Mouse (Mus musculus) frontal cortex, adult (tissue): ENCODE results near the gene Gprc5a.

Experiments used
- ATAC-seq: cut with Nextera tagmentation; 2 replicates; pipeline ENCODE4 v1.9.2; 2017; ENCODE audit warnings: mild to moderate bottlenecking, moderate library complexity, mixed read lengths; ENCODE audit not compliant: low TSS enrichment

The Gprc5a gene

DNA sequence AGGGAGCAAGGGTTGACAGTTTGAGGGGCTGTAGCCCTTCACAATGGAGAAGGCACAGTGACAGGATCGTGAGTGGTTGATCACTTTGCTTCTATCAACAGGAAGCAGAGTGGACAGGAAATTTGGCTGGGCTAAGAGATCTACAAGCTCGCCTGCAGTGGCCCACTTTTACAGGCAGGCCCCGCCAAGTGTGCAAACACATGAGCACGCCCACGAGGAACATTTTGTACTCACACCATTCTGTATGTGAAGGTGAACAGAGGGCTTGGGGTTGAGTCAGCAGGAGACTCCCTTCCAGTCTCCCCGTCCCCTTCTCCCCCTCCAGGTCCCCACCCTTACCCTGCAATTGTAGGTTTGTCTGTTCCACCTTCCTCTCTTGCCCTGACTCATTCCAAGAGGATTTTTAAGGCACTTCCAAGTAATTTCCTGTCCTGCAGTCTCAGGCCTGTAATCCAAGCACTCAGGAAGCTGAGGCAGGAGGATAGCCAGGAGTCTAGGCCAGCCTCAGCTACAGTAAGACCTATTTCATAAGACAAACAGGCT is 9.0 kb downstream of the Gprc5a start:
- ATAC-seq = no peak

DNA sequence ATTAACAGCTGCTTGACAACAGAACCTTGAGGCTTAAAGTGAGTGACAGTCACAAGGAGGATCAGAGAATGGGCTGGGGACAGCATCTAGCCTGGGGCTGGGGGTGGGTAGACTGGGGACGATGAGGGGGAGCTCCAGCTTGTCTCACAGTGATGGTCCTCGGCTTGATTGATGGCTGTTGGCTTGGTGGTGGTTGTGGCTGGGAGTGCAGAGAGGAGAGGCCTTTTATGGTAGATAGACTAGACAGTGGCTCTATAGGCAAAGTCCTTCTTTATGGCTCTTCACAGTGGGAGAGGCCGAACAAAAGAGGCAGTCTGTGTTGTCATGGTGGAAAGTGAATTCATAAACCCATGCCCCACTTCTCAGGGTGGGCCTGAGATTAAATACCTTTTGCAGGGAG is 10.8 kb downstream of the Gprc5a start:
- no peak for ATAC-seq

- no peak for ATAC-seq
Measured at GRCm38 (mm10) chr6:135078420-135078819, 13.0 kb downstream of the Gprc5a start.

DNA sequence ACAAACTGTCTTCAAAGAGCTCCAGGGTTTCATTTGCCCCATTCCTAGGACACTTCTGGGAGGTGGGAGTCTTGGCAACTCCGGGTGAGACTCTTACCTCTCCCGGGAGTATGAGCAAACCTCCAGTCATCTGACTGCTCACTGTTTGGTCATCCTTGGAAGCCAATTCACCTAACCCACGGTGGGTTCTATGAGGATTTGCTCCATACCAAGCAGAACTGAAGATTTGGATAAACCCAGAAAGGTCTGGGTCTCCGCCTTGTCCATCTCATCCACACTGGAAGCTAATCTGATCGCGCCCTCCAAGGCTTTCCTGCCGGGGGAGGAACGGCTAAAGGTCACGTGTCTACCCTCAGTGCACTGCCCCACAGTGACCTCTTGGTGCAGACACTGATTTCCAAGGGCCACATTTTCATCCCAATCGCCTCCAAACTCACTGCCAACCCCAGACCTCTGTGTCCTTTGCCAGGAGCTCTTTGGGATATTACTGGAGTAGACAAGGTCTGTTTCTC is 18.6 kb downstream of the Gprc5a start:
- ATAC-seq = no peak

DNA sequence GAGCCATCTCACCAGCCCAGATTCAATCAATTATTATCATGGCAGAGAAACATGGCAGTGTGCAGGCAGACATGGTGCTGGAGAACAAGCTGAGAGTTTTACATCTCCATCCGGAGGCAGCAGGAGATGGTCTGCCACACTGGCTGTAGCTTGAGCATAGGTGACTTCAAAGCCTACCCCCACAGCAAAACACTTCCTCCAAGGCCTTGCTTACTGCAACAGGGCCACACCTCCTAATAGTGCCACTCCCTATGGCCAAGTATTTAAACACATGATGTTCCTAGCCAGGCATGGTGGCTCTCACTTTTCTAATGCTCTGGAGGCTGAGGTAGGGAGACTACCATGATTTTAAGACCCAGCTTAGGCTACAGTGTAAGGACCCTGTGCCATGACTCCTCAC is 20.3 kb downstream of the Gprc5a start:
- ATAC-seq = no peak

DNA sequence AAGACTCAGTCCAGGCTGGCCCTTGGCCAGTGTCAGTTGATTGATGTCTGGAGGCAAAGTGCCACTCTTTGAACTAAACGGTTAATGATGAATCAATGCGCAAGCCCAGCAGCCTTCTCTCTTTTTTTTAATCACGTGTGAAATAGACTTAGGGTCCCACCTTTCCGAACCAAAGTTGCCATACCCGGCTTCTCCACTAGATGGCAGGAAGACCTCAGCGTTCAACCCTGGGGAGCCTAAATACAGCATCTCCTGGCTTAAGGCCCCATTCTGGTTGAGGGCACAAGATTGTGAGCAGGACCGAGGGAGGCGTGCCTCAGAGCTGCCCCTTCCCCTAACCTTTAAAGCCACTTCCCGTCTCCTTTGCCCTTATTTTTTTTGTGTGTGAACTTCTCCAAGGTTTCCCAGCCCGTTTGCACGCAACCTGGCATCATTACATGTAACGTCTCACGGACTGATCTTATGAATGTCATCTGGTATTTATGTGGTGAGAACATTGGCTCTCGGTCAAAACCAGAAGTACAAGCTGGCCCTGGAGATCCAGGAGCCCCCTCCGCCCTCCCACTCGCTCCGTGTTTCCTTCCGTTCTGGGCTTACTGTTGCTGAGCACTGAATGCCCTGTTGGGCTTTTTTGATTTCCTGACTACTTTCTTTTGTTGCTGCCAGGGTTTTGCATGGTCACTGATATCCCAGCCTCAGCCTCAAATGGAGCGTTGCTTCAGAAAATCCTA is 22.4 kb downstream of the Gprc5a start:
- ATAC-seq = peak; percentile 71

DNA sequence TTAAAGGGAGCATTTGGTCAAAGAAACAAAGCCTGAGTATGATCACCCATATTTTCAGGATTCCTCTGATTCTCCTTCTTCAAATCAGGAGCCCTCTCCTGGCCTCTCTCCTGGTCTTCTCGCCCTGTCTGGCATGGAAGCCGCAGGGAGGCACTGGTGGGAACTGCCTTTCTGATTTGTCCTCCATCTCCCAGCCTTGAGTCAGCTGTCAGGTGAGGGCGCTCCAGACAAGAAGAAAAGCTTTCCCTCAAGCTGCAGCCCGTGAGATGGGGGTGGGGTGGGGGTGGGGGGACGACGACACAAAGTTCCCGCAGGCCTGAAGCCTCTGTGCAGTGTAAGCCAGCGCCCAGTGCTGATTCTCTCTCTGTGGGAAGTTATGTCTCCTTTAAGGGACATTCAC is 24.3 kb downstream of the Gprc5a start:
- peak; percentile 39; the same call in 1 of the 2 replicates for ATAC-seq

DNA sequence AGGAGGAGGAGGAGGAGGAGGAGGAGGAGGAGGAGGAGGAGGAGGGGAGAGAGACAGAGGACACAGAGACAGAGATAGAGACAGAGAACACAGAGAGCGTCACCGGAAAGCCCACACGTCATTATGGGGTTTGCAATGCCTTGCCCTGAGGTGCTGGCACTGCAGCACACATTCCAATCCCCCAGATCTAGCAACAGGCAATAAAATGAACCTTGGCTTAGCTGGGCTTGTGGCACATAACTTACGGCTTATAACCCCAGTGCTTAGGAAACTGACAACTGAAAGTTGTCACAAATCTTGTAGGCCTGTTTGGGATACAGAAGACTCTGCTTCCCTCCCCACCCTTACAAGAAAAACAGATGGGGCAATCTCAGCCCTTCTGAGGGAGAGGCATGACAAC is 25.2 kb downstream of the Gprc5a start:
- ATAC-seq = no peak

GRCm38 (mm10) chr6:135092798-135093470 is 27.5 kb downstream of the Gprc5a start:
- peak; percentile 88 for ATAC-seq

- ATAC-seq = no peak
Measured at GRCm38 (mm10) chr6:135100787-135101472, 35.5 kb downstream of the Gprc5a start.

DNA sequence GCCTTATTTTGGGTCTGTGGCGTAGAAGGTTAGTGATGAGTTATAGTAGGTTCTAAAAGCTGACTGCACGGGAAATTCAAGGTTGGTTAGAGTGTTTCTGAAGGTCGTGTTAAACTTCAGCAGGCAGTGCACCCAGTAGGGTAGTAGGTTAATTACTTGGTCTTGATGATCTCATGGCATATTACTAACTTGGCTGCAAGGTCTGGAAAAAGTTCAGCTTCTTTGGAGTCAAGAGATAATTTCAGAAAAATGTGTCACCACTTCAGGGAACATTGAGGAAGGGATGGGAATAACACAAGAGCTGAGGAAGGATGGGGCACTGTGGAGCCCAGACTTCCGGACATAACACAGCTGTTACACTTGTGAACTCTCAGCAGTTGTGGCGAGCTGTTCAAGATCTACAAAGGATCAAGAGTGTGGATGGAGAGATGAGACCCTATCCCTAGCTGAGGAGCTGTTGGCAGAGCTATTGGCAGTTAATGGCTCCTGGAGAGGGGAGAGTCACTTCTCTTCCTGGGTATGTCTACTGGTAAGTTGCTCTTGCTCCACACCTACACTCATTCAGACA is 37.4 kb downstream of the Gprc5a start:
- no peak for ATAC-seq

DNA sequence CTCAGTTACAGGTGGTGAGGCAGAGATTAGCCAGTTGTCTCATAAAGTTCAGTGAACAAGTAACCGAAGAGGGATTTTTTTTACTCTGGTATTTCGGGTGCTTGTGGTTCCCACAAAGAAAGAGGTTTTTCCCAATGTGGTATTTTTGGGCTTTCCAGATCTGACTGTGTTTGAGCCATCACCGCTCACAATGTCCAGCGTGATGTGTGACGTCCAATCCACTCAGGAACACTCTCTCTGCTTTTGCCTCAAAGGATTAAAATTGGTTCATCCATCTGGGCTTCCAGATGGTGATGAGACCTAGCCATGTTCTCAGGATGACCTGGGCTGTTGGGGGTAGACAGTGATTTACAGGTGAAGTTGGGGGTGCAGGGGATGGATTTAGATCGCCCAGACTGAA is 41.6 kb downstream of the Gprc5a start:
- ATAC-seq = peak; percentile 83

GRCm38 (mm10) chr6:135112411-135113113 is 47.1 kb downstream of the Gprc5a start:
- ATAC-seq = no peak

GRCm38 (mm10) chr6:135113114-135113436 is 47.6 kb downstream of the Gprc5a start:
- ATAC-seq = no peak

- no peak for ATAC-seq
Measured at GRCm38 (mm10) chr6:135116479-135116878, 51.0 kb downstream of the Gprc5a start.

GRCm38 (mm10) chr6:135118183-135118582 is 52.7 kb downstream of the Gprc5a start, which contains the start of gene Gprc5d:
Gene Gprc5d (minus strand): TSS chr6:135118283.
- no peak for ATAC-seq

- ATAC-seq = peak; percentile 73
Measured at GRCm38 (mm10) chr6:135124755-135125380, 59.4 kb downstream of the Gprc5a start.

GRCm38 (mm10) chr6:135133086-135133485 is 67.6 kb downstream of the Gprc5a start:
- ATAC-seq = 0 out of 2 replicates have a peak, but pooled peaks have one; percentile 6

- ATAC-seq = peak; percentile 34; the same call in 1 of the 2 replicates
Measured at GRCm38 (mm10) chr6:135133486-135133885, 68.0 kb downstream of the Gprc5a start.
